Mouse (Mus musculus): ENCODE results near the gene Gm20388.

DNA sequence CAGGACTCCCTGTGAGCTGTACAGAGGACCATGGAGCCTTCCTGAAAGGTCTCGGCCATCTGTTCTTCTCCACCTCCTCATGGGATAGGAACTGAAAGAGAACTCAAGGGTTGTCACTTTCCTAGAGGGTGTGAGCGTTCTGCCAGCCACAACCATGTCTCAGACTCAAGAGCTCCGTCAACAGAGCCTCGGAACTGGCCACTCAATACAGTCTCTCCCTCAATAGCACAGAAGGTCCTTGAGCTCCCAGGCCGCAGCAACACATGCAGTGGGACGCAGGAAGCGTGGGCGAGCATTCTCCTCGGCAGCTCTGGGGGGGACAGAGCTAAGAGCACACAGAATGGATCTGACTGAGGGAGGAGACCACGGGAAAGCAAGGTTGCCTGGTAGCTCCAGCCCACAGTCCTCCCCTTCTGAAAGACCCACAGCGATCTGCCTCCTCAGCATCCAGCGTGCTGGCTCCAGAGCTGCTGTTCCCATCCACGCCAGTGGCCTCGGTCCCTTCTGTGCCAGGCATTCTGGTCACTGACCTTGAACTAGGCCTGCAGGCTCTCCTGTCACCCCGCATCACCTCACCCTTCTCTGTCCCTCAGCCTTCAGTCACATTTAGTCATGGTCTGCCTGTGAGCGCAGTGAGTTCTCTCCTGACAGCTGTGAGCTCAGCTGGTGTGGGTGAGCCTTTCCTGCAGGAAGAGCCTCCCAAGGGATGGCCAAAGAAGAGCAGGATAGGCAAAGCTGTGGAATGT, 251.2 kb downstream of the Gm20388 start:
- TF ChIP-seq POLR2A (IDR thresholded peaks at IDR 0.05; ENCODE audit: borderline replicate concordance, control insufficient read depth, low read depth, low read length) = no peak
- TF ChIP-seq CTCF (IDR thresholded peaks at IDR 0.05; ENCODE audit: control insufficient read depth, insufficient read depth, low read length) = no peak

Data from bone marrow, adult 2 months (tissue).